Mouse (Mus musculus): ENCODE measurements around the gene Ccdc180.

GRCm38 (mm10) chr4:45848109-45848824 lies 41.8 kb upstream of the Ccdc180 start, which contains the start of gene Stra6l:
- no peak for TF ChIP-seq CTCF (IDR thresholded peaks at IDR 0.05; ENCODE audit: low read depth, low read length)
- TF ChIP-seq GATA1 (IDR thresholded peaks at IDR 0.05; ENCODE audit: borderline replicate concordance, low read length), result no peak
- TF ChIP-seq GATA2 (IDR thresholded peaks at IDR 0.05; ENCODE audit: borderline replicate concordance, low read depth, low read length), result no peak

All from G1E (cell line).